Mouse (Mus musculus) embryonic stem cell, embryonic (primary cell): ENCODE data around the gene Fam117a.

Experiments used
- CTCF ChIA-PET, 4 experiments: fragments of 300-600 bp in 2 of 4; fragments of 350-600 bp in 2 of 4; sonication (Branson Sonifier 250); formaldehyde crosslinking; loops; one replicate each; lab custom pipeline; 2022; ENCODE audit warnings: inconsistent platforms in 2 of 4; lab: Charles Lee
- POLR2A ChIA-PET, 4 experiments: fragments of 300-600 bp in 2 of 4; fragments of 350-600 bp in 2 of 4; sonication (Branson Sonifier 250); formaldehyde crosslinking; loops; one replicate each; lab custom pipeline; 2022; ENCODE audit warnings: antibody characterized with exemption in 4 of 4, inconsistent platforms in 1 of 4; lab: Charles Lee

Fam117a gene

GRCm38 (mm10) chr11:95367011-95367735, 30.4 kb downstream of the Fam117a start:
- POLR2A ChIA-PET, result interaction anchor here (0.5 to 3.4 kb wide), 12 partner anchors 8 to 314 kb away, joined by 3 to 13 read pairs (median 4); partner anchors contain the start of genes Kat7 (in 2 of the 4) and Fam117a (in 1 of the 4)
- CTCF ChIA-PET, result interaction anchor here in 3 of 4 experiments (0.5 to 2.1 kb wide), 8 partner anchors 9 to 1713 kb away, joined by 3 to 5 read pairs (median 3); no protein-coding TSS in a partner anchor

- CTCF ChIA-PET, result interaction anchor here in 2 of 4 experiments (0.6 to 0.7 kb wide), 2 partner anchors 20 to 34 kb away, joined by 3 read pairs; no protein-coding TSS in a partner anchor
- POLR2A ChIA-PET, result interaction anchor here in 3 of 4 experiments (0.5 to 3.4 kb wide), 6 partner anchors 9 to 313 kb away, joined by 3 to 13 read pairs (median 4); no protein-coding TSS in a partner anchor
Observed at GRCm38 (mm10) chr11:95368231-95368823, 31.5 kb downstream of the Fam117a start.

- ChIA-PET POLR2A (interaction anchor here in 2 of 4 experiments (1.1 to 3.4 kb wide), 6 partner anchors 10 to 59 kb away, joined by 3 to 13 read pairs (median 4); partner anchors contain the start of gene Kat7 (in 1 of the 2)), CTCF (interaction anchor here in 2 of 4 experiments (0.6 to 0.7 kb wide), 2 partner anchors 20 to 34 kb away, joined by 3 read pairs; no protein-coding TSS in a partner anchor)
Observed at GRCm38 (mm10) chr11:95368871-95369270, 32.1 kb downstream of the Fam117a start.

GRCm38 (mm10) chr11:95369964-95370890, 33.4 kb downstream of the Fam117a start:
- POLR2A ChIA-PET, result interaction anchor here in 2 of 4 experiments (0.7 to 2.3 kb wide), 13 partner anchors 9 to 61 kb away, joined by 3 to 9 read pairs (median 3); partner anchors contain the start of genes Kat7 (in 1 of the 2), Slc35b1 (in 1 of the 2) and Spop (in 1 of the 2)
- CTCF ChIA-PET, result interaction anchor here in 2 of 4 experiments (1.1 to 1.7 kb wide), 3 partner anchors 14 to 151 kb away, joined by 3 to 7 read pairs (median 4); partner anchors contain the start of gene Slc35b1 (in 1 of the 2)

- ChIA-PET POLR2A (interaction anchor here in 2 of 4 experiments (0.9 to 2.3 kb wide), 5 partner anchors 11 to 62 kb away, joined by 3 to 9 read pairs (median 4); partner anchors contain the start of genes Kat7 (in 1 of the 2) and Slc35b1 (in 1 of the 2)), CTCF (interaction anchor here in 3 of 4 experiments (0.6 to 1.7 kb wide), 4 partner anchors 21 to 150 kb away, joined by 3 to 7 read pairs (median 4); no protein-coding TSS in a partner anchor)
Observed at GRCm38 (mm10) chr11:95371182-95371581, 34.4 kb downstream of the Fam117a start.

GRCm38 (mm10) chr11:95378926-95379325, 42.1 kb downstream of the Fam117a start:
- CTCF ChIA-PET, result interaction anchor here in 2 of 4 experiments (0.6 to 1.4 kb wide), 2 partner anchors 12 to 76 kb away, joined by 3 read pairs; no protein-coding TSS in a partner anchor
- POLR2A ChIA-PET, result interaction anchor here in 3 of 4 experiments (0.7 to 1.5 kb wide), 5 partner anchors 9 to 69 kb away, joined by 3 to 4 read pairs (median 4); partner anchors contain the start of genes Kat7 (in 1 of the 3) and Spop (in 1 of the 3)

GRCm38 (mm10) chr11:95379552-95379951, 42.7 kb downstream of the Fam117a start:
- CTCF ChIA-PET, result interaction anchor here in 2 of 4 experiments (1.1 to 2.0 kb wide), 3 partner anchors 13 to 142 kb away, joined by 3 to 8 read pairs (median 8); no protein-coding TSS in a partner anchor
- POLR2A ChIA-PET, result interaction anchor here in 2 of 4 experiments (0.7 to 1.5 kb wide), 6 partner anchors 10 to 69 kb away, joined by 3 to 4 read pairs (median 3); partner anchors contain the start of genes Kat7 (in 1 of the 2) and Spop (in 1 of the 2)

- ChIA-PET POLR2A (interaction anchor here in 1 of 4 experiments (0.5 kb wide), 1 partner anchor 60 kb away, joined by 4 read pairs; no protein-coding TSS in a partner anchor), CTCF (interaction anchor here (0.9 to 2.0 kb wide), 6 partner anchors 25 to 141 kb away, joined by 3 to 8 read pairs (median 5); no protein-coding TSS in a partner anchor)
Observed at GRCm38 (mm10) chr11:95380711-95381110, 43.9 kb downstream of the Fam117a start.

GRCm38 (mm10) chr11:95381146-95381545, 44.3 kb downstream of the Fam117a start:
- ChIA-PET POLR2A (interaction anchor here in 2 of 4 experiments (0.5 to 1.4 kb wide), 2 partner anchors 8 to 60 kb away, joined by 4 read pairs; no protein-coding TSS in a partner anchor), CTCF (interaction anchor here (0.9 to 2.0 kb wide), 5 partner anchors 25 to 140 kb away, joined by 3 to 8 read pairs (median 4); no protein-coding TSS in a partner anchor)

- ChIA-PET CTCF (interaction anchor here (0.5 to 7.8 kb wide), 25 partner anchors 10 to 148 kb away, joined by 3 to 81 read pairs (median 5); partner anchors contain the start of genes Nxph3 (in 1 of the 4) and Spop (in 1 of the 4)), POLR2A (interaction anchor here (0.7 to 3.5 kb wide), 36 partner anchors 7 to 692 kb away, joined by 3 to 56 read pairs (median 7); partner anchors contain the start of genes Kat7 (in 2 of the 4), Spop (in 2 of the 4), Atp5g1 (in 1 of the 4) and Fam117a (in 1 of the 4))
Observed at GRCm38 (mm10) chr11:95383331-95383986, 46.6 kb downstream of the Fam117a start.

GRCm38 (mm10) chr11:95384004-95384318, 47.1 kb downstream of the Fam117a start:
- CTCF ChIA-PET, result interaction anchor here (0.5 to 7.8 kb wide), 30 partner anchors 10 to 650 kb away, joined by 3 to 81 read pairs (median 4); partner anchors contain the start of genes Nxph3 (in 1 of the 4) and Spop (in 1 of the 4)
- POLR2A ChIA-PET, result interaction anchor here (0.6 to 3.5 kb wide), 57 partner anchors 8 to 691 kb away, joined by 3 to 56 read pairs (median 5); partner anchors contain the start of genes Kat7 (in 4 of the 4), Spop (in 2 of the 4), Atp5g1 (in 1 of the 4) and Fam117a (in 1 of the 4)

GRCm38 (mm10) chr11:95384319-95384972, 47.6 kb downstream of the Fam117a start, which contains the start of gene Slc35b1:
TSS of gene Slc35b1 (plus strand) at chr11:95384692.
- ChIA-PET CTCF (interaction anchor here (0.5 to 7.8 kb wide), 52 partner anchors 8 to 979 kb away, joined by 3 to 81 read pairs (median 4); partner anchors contain the start of genes Spop (in 2 of the 4), Nxph3 (in 1 of the 4) and Ppp1r9b (in 1 of the 4)), POLR2A (interaction anchor here (0.6 to 3.5 kb wide), 85 partner anchors 8 to 1441 kb away, joined by 3 to 56 read pairs (median 4); partner anchors contain the start of genes Kat7 (in 4 of the 4), Spop (in 3 of the 4), Atp5g1 (in 1 of the 4) and Fam117a (in 1 of the 4))

- CTCF ChIA-PET, result interaction anchor here (0.5 to 7.8 kb wide), 48 partner anchors 8 to 979 kb away, joined by 3 to 81 read pairs (median 4); partner anchors contain the start of genes Spop (in 2 of the 4), Nxph3 (in 1 of the 4) and Ppp1r9b (in 1 of the 4)
- POLR2A ChIA-PET, result interaction anchor here (0.6 to 3.5 kb wide), 74 partner anchors 8 to 1441 kb away, joined by 3 to 56 read pairs (median 4); partner anchors contain the start of genes Kat7 (in 4 of the 4), Spop (in 3 of the 4), Atp5g1 (in 1 of the 4) and Fam117a (in 1 of the 4)
Observed at GRCm38 (mm10) chr11:95384973-95385320, 48.1 kb downstream of the Fam117a start.

- POLR2A ChIA-PET, result interaction anchor here in 1 of 4 experiments (0.8 to 2.4 kb wide), 3 partner anchors 15 to 134 kb away, joined by 3 to 8 read pairs (median 5); partner anchors contain the start of gene Spop
- CTCF ChIA-PET, result interaction anchor here in 3 of 4 experiments (1.6 to 7.8 kb wide), 3 partner anchors 129 to 133 kb away, joined by 3 to 77 read pairs (median 41); no protein-coding TSS in a partner anchor
Observed at GRCm38 (mm10) chr11:95387354-95387753, 50.5 kb downstream of the Fam117a start.
